In the genomic region with DNA sequence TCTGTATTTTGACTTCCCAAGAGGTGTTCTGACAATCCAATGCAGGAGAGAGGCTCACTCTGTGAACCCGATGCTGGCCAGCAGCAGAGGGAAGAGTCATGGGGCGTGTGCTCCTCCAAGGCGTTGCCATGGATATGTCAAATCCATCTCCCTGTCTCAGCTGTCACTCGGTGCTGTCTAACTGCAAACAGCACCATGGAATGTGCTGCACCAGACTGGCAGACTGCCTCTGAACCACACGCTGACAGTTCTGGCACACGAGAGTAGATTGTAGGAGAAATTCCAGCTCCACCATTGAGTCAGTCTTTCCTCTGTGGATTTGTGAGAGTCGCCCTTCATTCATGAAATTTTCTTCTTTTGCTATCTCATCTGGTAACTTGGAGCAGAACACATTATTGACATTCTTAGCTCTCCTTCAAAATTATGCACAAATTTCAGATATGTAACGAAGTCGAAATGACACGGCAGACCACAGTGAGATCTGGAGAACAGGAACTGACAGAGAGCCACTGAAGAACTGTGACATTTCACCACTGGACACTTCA, we compare ENCODE assay signal across 12 mouse cellular contexts. TPM values are rescaled to one million over a fixed set of nuclear protein-coding genes. Genes with fewer than 3 reads are reported as not detected.
DNase-seq lines count a peak whose midpoint lies in the region; ATAC-seq and TF ChIP-seq lines count a peak whose summit lies in the region.
"Had no signal": no experiment of that assay in that cellular context is flagged by ENCODE, and none has a peak within 500 bp of the region (broad histone marks: within the 10 kb centered on the region; RNA-seq: fewer than 3 reads in every experiment).

No protein-coding gene starts in this region.

- peak; percentile 92 for ATAC-seq in forebrain, embryonic 15.5 days (replicated peaks)
- no peak for ATAC-seq in forebrain, embryonic 11.5 days (replicated peaks; ENCODE audit: low FRiP score)
- no peak for ATAC-seq in liver, embryonic 11.5 days (replicated peaks; ENCODE audit: low FRiP score)

- H3K36me3 ChIP-seq in forebrain, embryonic 15.5 days, result no peaks in the 10 kb centered on the region
- H3K36me3 ChIP-seq in forebrain, embryonic 11.5 days (ENCODE audit: control insufficient read depth, insufficient read depth, low read length), result no peaks in the 10 kb centered on the region
- H3K36me3 ChIP-seq in liver, embryonic 11.5 days (ENCODE audit: control insufficient read depth, insufficient read depth, low read length), result no peaks in the 10 kb centered on the region
- H3K36me3 ChIP-seq: limb, embryonic 12.5 days; neural tube, embryonic 12.5 days had no signal

- H3K9ac ChIP-seq in forebrain, embryonic 15.5 days (replicated peaks), result no peak overlapping the region
- H3K9ac ChIP-seq in forebrain, embryonic 11.5 days (ENCODE audit: low read length), result no peak overlapping the region
- no peak overlapping the region for H3K9ac ChIP-seq in liver, embryonic 11.5 days (ENCODE audit: low read depth, low read length)
- H3K9ac ChIP-seq: hindbrain, embryonic 14.5 days; limb, embryonic 12.5 days; neural tube, embryonic 12.5 days had no signal

- no peak for TF ChIP-seq CTCF in brain, embryonic 14.5 days (IDR thresholded peaks at IDR 0.05; ENCODE audit: borderline replicate concordance, extremely low read depth, insufficient read depth, insufficient read length)

- DNase-seq in forebrain, embryonic 11.5 days (ENCODE audit: low spot score), result no peak
- DNase-seq in liver, embryonic 11.5 days (ENCODE audit: low spot score), result peak; percentile 15
- no peak for DNase-seq in liver
- peak; percentile 83 for DNase-seq in brain, embryonic 14.5 days (ENCODE audit: low read depth)
- DNase-seq in layer of hippocampus, postnatal 10 days (ENCODE audit: low spot score in 2 of 2), result peak; percentile 20 to 41
- DNase-seq in adrenal gland, adult 18-20 months (ENCODE audit: low spot score in 2 of 2), result no peak
- no peak for DNase-seq in B cell, adult 2 months

- no peak for TF ChIP-seq POLR2A in brain, embryonic 14.5 days (IDR thresholded peaks at IDR 0.05; ENCODE audit: borderline replicate concordance, extremely low read depth, insufficient read depth, insufficient read length, poor library complexity, severe bottlenecking)

- 49% methylated on average over 10 of the region's 10 CpGs for WGBS in forebrain, embryonic 15.5 days
- 70% methylated on average over 10 of the region's 10 CpGs for WGBS in forebrain, embryonic 11.5 days
- WGBS in liver, embryonic 11.5 days, result 58% methylated on average over 10 of the region's 10 CpGs

- H3K27ac ChIP-seq in forebrain, embryonic 15.5 days (replicated peaks), result no peak overlapping the region
- H3K27ac ChIP-seq in forebrain, embryonic 11.5 days (ENCODE audit: low read depth, low read length), result no peak overlapping the region
- H3K27ac ChIP-seq in liver, embryonic 11.5 days (ENCODE audit: low read depth, low read length), result no peak overlapping the region
- H3K27ac ChIP-seq: hindbrain, embryonic 14.5 days; kidney, postnatal 0 days; limb, embryonic 12.5 days; neural tube, embryonic 12.5 days had no signal

- no peaks in the 10 kb centered on the region for H3K9me3 ChIP-seq in forebrain, embryonic 15.5 days
- no peaks in the 10 kb centered on the region for H3K9me3 ChIP-seq in forebrain, embryonic 11.5 days (ENCODE audit: control insufficient read depth, low read length)
- no peaks in the 10 kb centered on the region for H3K9me3 ChIP-seq in liver, embryonic 11.5 days (ENCODE audit: control insufficient read depth, low read length)
- H3K9me3 ChIP-seq: neural tube, embryonic 12.5 days had no signal

- peaks cover 7% of the 10 kb centered on the region; the same call in 1 of the 2 replicates for H3K4me1 ChIP-seq in forebrain, embryonic 15.5 days
- H3K4me1 ChIP-seq in forebrain, embryonic 11.5 days (replicated peaks; ENCODE audit: control insufficient read depth, insufficient read depth, low read length), result no peaks in the 10 kb centered on the region
- no peaks in the 10 kb centered on the region for H3K4me1 ChIP-seq in liver, embryonic 11.5 days (replicated peaks; ENCODE audit: control insufficient read depth, insufficient read depth, low read length)
- H3K4me1 ChIP-seq: limb, embryonic 12.5 days; neural tube, embryonic 12.5 days had no signal

- H3K27me3 ChIP-seq in forebrain, embryonic 15.5 days, result no peaks in the 10 kb centered on the region
- no peaks in the 10 kb centered on the region for H3K27me3 ChIP-seq in forebrain, embryonic 11.5 days (ENCODE audit: control insufficient read depth, insufficient read depth, low read length)
- no peaks in the 10 kb centered on the region for H3K27me3 ChIP-seq in liver, embryonic 11.5 days (replicated peaks; ENCODE audit: control insufficient read depth, insufficient read depth, low read length)
- H3K27me3 ChIP-seq: limb, embryonic 12.5 days; neural tube, embryonic 12.5 days had no signal

- H3K4me3 ChIP-seq in forebrain, embryonic 15.5 days, result no peak overlapping the region
- H3K4me3 ChIP-seq in forebrain, embryonic 11.5 days (ENCODE audit: low read depth, low read length), result no peak overlapping the region
- H3K4me3 ChIP-seq in liver, embryonic 11.5 days (ENCODE audit: low read depth, low read length), result no peak overlapping the region
- H3K4me3 ChIP-seq: limb, embryonic 12.5 days; neural tube, embryonic 12.5 days had no signal

- no peak overlapping the region for H3K4me2 ChIP-seq in forebrain, embryonic 15.5 days (replicated peaks)
- no peak overlapping the region for H3K4me2 ChIP-seq in forebrain, embryonic 11.5 days (ENCODE audit: low read depth, low read length, severe bottlenecking)
- H3K4me2 ChIP-seq in liver, embryonic 11.5 days, result no peak overlapping the region
- H3K4me2 ChIP-seq: hindbrain, embryonic 14.5 days; limb, embryonic 12.5 days; neural tube, embryonic 12.5 days had no signal

RNA-seq across cellular contexts. Expression of a gene that starts 38.1 kb away (rescaled TPM):
- polyA plus RNA-seq in forebrain, embryonic 15.5 days (2015; fragmentation: Nextera tagmentation; extraction: Ambion mirVana), result 0.29 TPM in 1 of 2 replicates, not detected in the other
- 0.12 TPM in 1 of 2 replicates, not detected in the other for polyA plus RNA-seq in forebrain, embryonic 11.5 days (2014; fragmentation: Nextera tagmentation; extraction: Ambion mirVana)
- polyA plus RNA-seq in liver, embryonic 11.5 days (2014; fragmentation: Nextera tagmentation; extraction: Ambion mirVana), result 0.21 and 0.43 TPM in 2 replicates
- 0.43 and 0.44 TPM in 2 replicates for polyA plus RNA-seq in brain, embryonic 14.5 days (2012; rRNA removed)
- total RNA-seq in layer of hippocampus, postnatal 10 days (2021), result under 1 TPM; 0.16 to 0.31 TPM
- total RNA-seq in adrenal gland, adult 18-20 months (2021), result under 1 TPM; 0.10 to 0.45 TPM
- polyA plus RNA-seq: hindbrain, embryonic 14.5 days had no signal

RNA-seq across cellular contexts. Expression of a gene that starts 55.1 kb away (rescaled TPM):
- 78.9 and 82.8 TPM in 2 replicates for polyA plus RNA-seq in forebrain, embryonic 15.5 days (2015; fragmentation: Nextera tagmentation; extraction: Ambion mirVana)
- 121 and 122 TPM in 2 replicates for polyA plus RNA-seq in forebrain, embryonic 11.5 days (2014; fragmentation: Nextera tagmentation; extraction: Ambion mirVana)
- polyA plus RNA-seq in liver, embryonic 11.5 days (2014; fragmentation: Nextera tagmentation; extraction: Ambion mirVana), result 142 and 156 TPM in 2 replicates
- polyA plus RNA-seq in brain, embryonic 14.5 days (2012; rRNA removed), result 28.7 and 46.5 TPM in 2 replicates
- 10 to 100 TPM; 12.2 to 12.9 TPM for total RNA-seq in layer of hippocampus, postnatal 10 days (2021)
- total RNA-seq in adrenal gland, adult 18-20 months (2021), result 100 to 1,000 TPM in 1 of 2 experiments, 10 to 100 TPM in 1; 91.0 to 163 TPM

Comparison
In these comparisons a context has a peak if more than half of its experiments do, and no peak if none do; other contexts are left out.
1. DNase-seq: peak in liver, embryonic 11.5 days (single experiment), brain, embryonic 14.5 days (single experiment) and layer of hippocampus, postnatal 10 days (2 of 2); none in forebrain, embryonic 11.5 days (single experiment), liver (single experiment), adrenal gland, adult 18-20 months (0 of 2) and B cell, adult 2 months (0 of 2).